Mouse (Mus musculus) hindbrain, embryonic 11.5 days (tissue): ENCODE results near the gene Fmnl3. TPM values are rescaled to one million over a fixed set of nuclear protein-coding genes. Genes with fewer than 3 reads are reported as not detected.

ENCODE experiments used
- ATAC-seq: fragments of 200-750 bp; cut with Nextera tagmentation; 2 replicates; pipeline ENCODE4 v1.8.0; 2017; ENCODE audit warnings: mild to moderate bottlenecking, moderate TSS enrichment, moderate library complexity; ENCODE audit not compliant: low FRiP score
- DNase-seq: peaks from one replicate; pipeline ENCODE4 v3.0.0-alpha.2; 2015; ENCODE audit warnings: low spot score
- H3K27ac ChIP-seq: fragments of 300-500 bp; sonication (generic); 2 replicates; pipeline ENCODE4 v1.5.1; 2014; ENCODE audit warnings: mild to moderate bottlenecking, low read depth, low read length
- H3K27me3 ChIP-seq: fragments of 300-500 bp; sonication (generic); 2 replicates; pipeline ENCODE4 v1.6.1; 2014; ENCODE audit warnings: mild to moderate bottlenecking, low read length, moderate library complexity, mixed read lengths; ENCODE audit not compliant: control insufficient read depth, insufficient read depth
- H3K36me3 ChIP-seq: fragments of 300-500 bp; sonication (generic); 2 replicates; pipeline ENCODE4 v1.6.1; 2014; ENCODE audit warnings: mild to moderate bottlenecking, low read length, moderate library complexity, mixed read lengths; ENCODE audit not compliant: control insufficient read depth, insufficient read depth
- H3K4me1 ChIP-seq: fragments of 300-500 bp; sonication (generic); replicated peaks from 2 replicates; pipeline ENCODE4 v1.6.1; 2014; ENCODE audit warnings: low read length, mixed read lengths; ENCODE audit not compliant: control insufficient read depth, insufficient read depth
- H3K4me2 ChIP-seq: fragments of 300-500 bp; sonication (generic); replicated peaks from 2 replicates; pipeline ENCODE4 v1.6.1; 2014; ENCODE audit warnings: mild to moderate bottlenecking, low read depth, low read length
- H3K4me3 ChIP-seq: fragments of 300-500 bp; sonication (generic); 2 replicates; pipeline ENCODE4 v1.5.1; 2014; ENCODE audit warnings: low read depth, low read length
- H3K9ac ChIP-seq: fragments of 300-500 bp; sonication (generic); 2 replicates; pipeline ENCODE4 v1.6.1; 2014; ENCODE audit warnings: low read depth, low read length
- H3K9me3 ChIP-seq: fragments of 300-500 bp; sonication (generic); 2 replicates; pipeline ENCODE4 v1.6.1; 2016; ENCODE audit warnings: low read length; ENCODE audit not compliant: control insufficient read depth
- WGBS: fragments of 180-500 bp; shearing (Covaris S2); extraction: QIAGEN DNeasy Blood & Tissue Kit; methylation state at CpG from one replicate; pipeline ENCODE4 v1.1.7; 2014; 5-methylcytosine and 5-hydroxymethylcytosine counted together
- polyA plus RNA-seq: library from polyadenylated mRNA; unstranded; fragments of >200 nt; fragmentation: Nextera tagmentation; extraction: Ambion mirVana; gene quantifications from 2 replicates; pipeline ENCODE4 v1.2.1, GENCODE M21; 2014

Gene Fmnl3
- polyA plus RNA-seq, 1 experiment from 2014 or later, result 10.5 TPM

DNA sequence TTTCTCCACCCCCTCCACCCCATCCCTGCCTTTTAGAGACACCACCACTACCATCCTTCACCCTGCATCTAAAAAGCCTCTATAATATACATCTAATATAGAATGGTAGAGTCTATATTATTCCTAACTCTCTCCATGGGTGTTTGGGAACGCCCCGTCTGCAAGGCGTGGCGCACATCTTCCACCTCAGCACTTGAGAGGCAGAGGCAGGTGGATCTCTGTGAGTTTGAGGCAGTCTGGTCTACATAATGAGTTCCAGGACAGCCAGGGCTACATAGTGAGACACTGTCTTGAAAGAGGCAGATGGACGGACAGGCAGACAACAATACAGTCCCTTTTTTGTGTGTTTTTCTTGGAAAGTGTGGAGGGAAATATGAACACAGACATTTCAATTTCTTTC, 4.8 kb upstream of the Fmnl3 start:
- 88% methylated on average over 5 of the region's 5 CpGs for WGBS
- Histone ChIP-seq H3K9ac (no peak overlapping the region), H3K27me3 (no peaks in the 10 kb centered on the region), H3K27ac (no peak overlapping the region), H3K4me2 (no peak overlapping the region), H3K36me3 (no peaks in the 10 kb centered on the region), H3K9me3 (no peaks in the 10 kb centered on the region), H3K4me3 (no peak overlapping the region), H3K4me1 (no peaks in the 10 kb centered on the region)
- ATAC-seq, result no peak
- no peak for DNase-seq

DNA sequence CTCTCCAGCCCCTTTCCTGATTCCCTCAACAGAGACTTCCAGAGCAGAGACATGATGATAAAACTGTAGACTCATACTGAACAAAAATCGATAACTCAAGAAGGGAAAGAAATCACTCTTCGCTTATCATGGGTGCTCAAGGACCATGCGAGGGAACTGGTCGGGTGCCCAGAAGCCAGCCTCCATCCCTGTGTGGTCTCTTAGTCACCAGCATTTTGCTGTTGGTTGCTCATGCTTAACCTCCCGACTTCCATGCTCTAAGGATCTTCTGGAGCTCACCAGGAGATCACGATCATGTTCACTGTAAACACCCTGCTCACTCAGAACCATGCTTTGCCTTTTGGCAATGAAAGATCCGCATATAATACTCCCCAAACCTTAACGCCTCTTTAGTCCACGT, 2.5 kb upstream of the Fmnl3 start:
- Histone ChIP-seq H3K36me3 (no peaks in the 10 kb centered on the region), H3K4me3 (no peak overlapping the region), H3K27ac (no peak overlapping the region), H3K27me3 (no peaks in the 10 kb centered on the region), H3K4me2 (no peak overlapping the region), H3K9ac (no peak overlapping the region), H3K9me3 (no peaks in the 10 kb centered on the region), H3K4me1 (no peaks in the 10 kb centered on the region)
- WGBS, result 80% methylated on average over 9 of the region's 9 CpGs
- no peak for DNase-seq
- no peak for ATAC-seq

DNA sequence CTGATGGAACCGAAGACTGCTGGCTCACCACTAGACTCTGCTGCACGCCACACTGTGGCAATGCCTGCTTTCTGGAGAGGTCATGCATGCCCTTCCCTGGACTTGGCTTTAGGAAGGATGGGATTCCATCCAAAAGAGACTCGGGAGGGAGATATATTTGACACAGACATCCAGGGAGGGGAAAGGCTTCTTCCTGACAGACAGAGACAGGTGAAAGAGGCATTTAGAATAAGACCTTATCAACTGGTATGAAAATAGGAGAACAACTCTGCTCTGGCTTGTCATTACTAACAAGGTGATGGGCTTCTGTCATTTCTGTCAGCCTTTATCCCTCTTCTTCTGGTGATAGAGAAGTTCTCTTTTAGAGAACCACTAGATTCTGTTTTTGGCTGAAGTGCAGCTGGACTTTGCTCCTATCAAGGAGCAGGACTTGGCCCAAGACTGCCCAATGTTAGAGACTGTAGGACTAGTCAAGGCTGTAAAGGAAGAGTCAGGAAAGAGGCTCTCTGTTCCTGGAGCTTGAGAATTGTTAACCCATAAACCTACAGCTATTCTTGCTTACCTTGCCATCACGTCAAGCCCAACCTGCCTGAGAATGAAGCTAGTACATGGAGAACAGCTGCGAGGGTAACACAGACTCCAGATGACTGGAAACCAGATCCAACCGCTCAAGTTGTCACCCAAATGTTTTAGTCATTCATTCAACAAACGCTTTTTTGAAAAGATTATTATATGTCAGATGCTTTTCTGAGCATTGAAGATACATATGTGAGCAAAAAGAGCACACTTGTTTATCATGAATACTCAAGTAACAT, 1.5 kb upstream of the Fmnl3 start:
- DNase-seq (no peak), ATAC-seq (no peak)
- Histone ChIP-seq H3K27me3 (no peaks in the 10 kb centered on the region), H3K9ac (no peak overlapping the region), H3K9me3 (no peaks in the 10 kb centered on the region), H3K27ac (no peak overlapping the region), H3K4me2 (no peak overlapping the region), H3K4me3 (no peak overlapping the region), H3K36me3 (no peaks in the 10 kb centered on the region), H3K4me1 (no peaks in the 10 kb centered on the region)
- 89% methylated on average over 7 of the region's 7 CpGs for WGBS

GRCm38 (mm10) chr15:99369391-99370171, 701 bp downstream of the Fmnl3 start:
- H3K27ac ChIP-seq, result peak overlapping the region; percentile 70
- peak; percentile 67 for DNase-seq
- no peak for ATAC-seq

DNA sequence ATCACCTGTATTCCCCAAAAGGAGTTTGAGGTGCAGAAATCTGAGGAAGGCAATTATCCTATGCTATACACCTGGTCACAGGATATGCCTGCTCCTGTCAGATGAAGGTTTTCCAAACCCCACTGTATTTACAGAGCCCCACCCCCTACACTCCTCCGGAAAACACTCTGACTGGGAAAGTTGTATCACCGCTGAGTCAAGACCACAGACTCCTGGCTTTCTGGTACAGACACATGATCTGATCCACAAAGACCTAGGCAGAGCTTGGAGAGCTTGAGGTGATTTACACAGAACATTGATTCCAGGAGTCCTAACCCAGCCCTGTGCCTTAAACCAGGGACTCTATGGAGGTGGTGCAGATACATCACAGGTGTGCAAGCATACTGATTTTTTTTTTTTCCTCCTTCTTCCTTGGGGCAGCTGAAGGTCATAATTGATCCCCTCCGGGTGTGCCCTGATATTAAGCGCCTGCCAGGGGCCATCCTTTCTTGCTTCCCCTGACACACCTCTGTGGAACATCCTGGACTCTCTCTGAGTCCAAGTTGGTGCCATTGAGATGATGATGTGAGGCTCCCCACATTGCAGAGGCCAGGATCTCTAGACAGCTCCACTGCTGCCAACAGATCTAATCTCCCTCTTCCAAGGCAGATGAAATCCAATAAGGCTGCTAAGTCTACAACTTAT, 1.6 kb downstream of the Fmnl3 start:
- no peak for ATAC-seq

More at GRCm38 (mm10) chr15:99369391-99370171, 701 bp downstream of the Fmnl3 start:
- H3K4me1 ChIP-seq, result no peaks in the 10 kb centered on the region
- peak overlapping the region; percentile 67 for H3K4me3 ChIP-seq
- H3K27me3 ChIP-seq, result no peaks in the 10 kb centered on the region
- H3K9ac ChIP-seq, result peak overlapping the region; percentile 76
- 3% methylated on average over 30 of the region's 39 CpGs for WGBS
- peak overlapping the region; percentile 74 for H3K4me2 ChIP-seq
- H3K9me3 ChIP-seq, result no peaks in the 10 kb centered on the region
- no peaks in the 10 kb centered on the region for H3K36me3 ChIP-seq

DNA sequence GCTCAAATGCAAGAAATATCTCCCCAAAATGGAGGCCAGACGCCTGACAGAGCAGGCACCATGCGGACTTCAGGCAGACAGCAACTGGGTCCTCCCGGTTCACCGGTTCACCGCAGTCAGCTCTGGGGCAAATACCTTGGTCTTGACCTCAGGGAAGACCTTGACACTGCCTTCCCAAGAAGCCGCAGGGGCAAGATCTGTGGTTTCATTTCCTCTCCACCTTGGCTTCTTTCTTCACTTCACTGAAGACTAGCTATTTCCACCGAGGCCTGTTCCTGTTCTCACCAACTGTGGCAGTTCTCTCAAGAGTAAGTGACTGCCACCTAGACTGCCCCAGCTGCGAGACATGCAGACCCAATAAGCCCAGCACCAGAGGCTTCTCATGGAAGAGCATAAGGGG, 5.4 kb downstream of the Fmnl3 start:
- no peak overlapping the region for H3K27ac ChIP-seq
- no peaks in the 10 kb centered on the region for H3K9me3 ChIP-seq
- DNase-seq (no peak), ATAC-seq (no peak)
- H3K27me3 ChIP-seq, result no peaks in the 10 kb centered on the region
- no peak overlapping the region for H3K4me2 ChIP-seq
- no peak overlapping the region for H3K4me3 ChIP-seq
- no peaks in the 10 kb centered on the region for H3K36me3 ChIP-seq
- whole genome bisulfite sequencing, result 66% methylated on average over 8 of the region's 8 CpGs
- no peak overlapping the region for H3K9ac ChIP-seq
- no peaks in the 10 kb centered on the region for H3K4me1 ChIP-seq

More for the DNA sequence above, 1.6 kb downstream of the Fmnl3 start:
- Histone ChIP-seq H3K27ac (no peak overlapping the region), H3K4me3 (peak overlapping the region; percentile 67), H3K27me3 (no peaks in the 10 kb centered on the region), H3K36me3 (no peaks in the 10 kb centered on the region), H3K9ac (peak overlapping the region; percentile 5; the same call in 1 of the 2 replicates), H3K4me2 (peak overlapping the region; percentile 74), H3K4me1 (no peaks in the 10 kb centered on the region), H3K9me3 (no peaks in the 10 kb centered on the region)
- 73% methylated on average over 4 of the region's 4 CpGs for WGBS
- DNase-seq, result no peak

- no peaks in the 10 kb centered on the region for H3K4me1 ChIP-seq
- 79% methylated on average over 7 of the region's 7 CpGs for WGBS
- ATAC-seq, result no peak
Measured at GRCm38 (mm10) chr15:99364022-99364530, 6.2 kb downstream of the Fmnl3 start.

DNA sequence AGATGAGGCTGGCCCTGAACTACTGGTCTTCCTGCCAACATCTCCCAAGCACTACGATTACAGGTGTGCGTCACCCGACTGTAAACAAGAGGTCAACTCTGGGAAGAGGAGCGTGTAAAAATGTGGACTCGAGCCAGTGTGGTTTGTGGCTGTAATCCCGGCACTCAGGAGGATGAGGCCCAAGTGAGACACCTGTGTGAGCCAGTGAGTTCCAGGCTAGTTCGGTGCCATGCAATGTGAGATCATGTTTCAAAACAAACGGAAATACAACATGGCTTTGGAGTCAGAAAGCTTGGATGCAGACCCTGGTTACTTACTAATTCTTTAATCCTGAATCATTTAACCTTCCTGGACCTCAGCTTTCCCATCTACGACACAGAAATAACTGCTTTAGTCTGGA, 11.3 kb downstream of the Fmnl3 start:
- Histone ChIP-seq H3K9me3 (no peaks in the 10 kb centered on the region), H3K4me2 (no peak overlapping the region), H3K9ac (no peak overlapping the region), H3K36me3 (no peaks in the 10 kb centered on the region), H3K4me3 (no peak overlapping the region), H3K27me3 (no peaks in the 10 kb centered on the region), H3K4me1 (no peaks in the 10 kb centered on the region), H3K27ac (no peak overlapping the region)
- 92% methylated on average over 9 of the region's 9 CpGs for WGBS
- no peak for ATAC-seq
- DNase-seq, result no peak

More at GRCm38 (mm10) chr15:99364022-99364530, 6.2 kb downstream of the Fmnl3 start:
- Histone ChIP-seq H3K36me3 (no peaks in the 10 kb centered on the region), H3K4me2 (no peak overlapping the region), H3K9me3 (no peaks in the 10 kb centered on the region), H3K9ac (no peak overlapping the region), H3K27me3 (no peaks in the 10 kb centered on the region), H3K27ac (no peak overlapping the region), H3K4me3 (no peak overlapping the region)
- no peak for DNase-seq
